Mouse (Mus musculus) midbrain, embryonic 12.5 days (tissue): Measurements from ENCODE around the gene D130043K22Rik. TPM values are rescaled to one million over a fixed set of nuclear protein-coding genes. Genes with fewer than 3 reads are reported as not detected.

Experiments used
- ATAC-seq: fragments of 200-750 bp; cut with Nextera tagmentation; 2 replicates; pipeline ENCODE4 v1.8.0; 2017; ENCODE audit warnings: low read depth, moderate TSS enrichment, moderate library complexity; ENCODE audit not compliant: low FRiP score
- H3K27ac ChIP-seq: fragments of 300-500 bp; sonication (generic); replicated peaks from 2 replicates; pipeline ENCODE4 v1.5.1; 2016; ENCODE audit warnings: mild to moderate bottlenecking
- H3K27me3 ChIP-seq: fragments of 300-500 bp; sonication (generic); 2 replicates; pipeline ENCODE4 v1.6.1; 2016; ENCODE audit warnings: mild to moderate bottlenecking
- H3K36me3 ChIP-seq: fragments of 300-500 bp; sonication (generic); 2 replicates; pipeline ENCODE4 v1.6.1; 2016
- H3K4me1 ChIP-seq: fragments of 300-500 bp; sonication (generic); 2 replicates; pipeline ENCODE4 v1.6.1; 2016
- H3K4me2 ChIP-seq: fragments of 300-500 bp; sonication (generic); replicated peaks from 2 replicates; pipeline ENCODE4 v1.6.1; 2016; ENCODE audit warnings: mild to moderate bottlenecking, moderate library complexity
- H3K4me3 ChIP-seq: fragments of 300-500 bp; sonication (generic); 2 replicates; pipeline ENCODE4 v1.5.1; 2016; ENCODE audit warnings: mild to moderate bottlenecking
- H3K9ac ChIP-seq: fragments of 300-500 bp; sonication (generic); replicated peaks from 2 replicates; pipeline ENCODE4 v1.6.1; 2016; ENCODE audit warnings: mild to moderate bottlenecking, moderate library complexity
- H3K9me3 ChIP-seq: fragments of 300-500 bp; sonication (generic); 2 replicates; pipeline ENCODE4 v1.6.1; 2016; ENCODE audit warnings: mild to moderate bottlenecking
- WGBS: fragments of 180-500 bp; shearing (Covaris S2); methylation state at CpG from one replicate; pipeline ENCODE4 v1.1.7; 2016; 5-methylcytosine and 5-hydroxymethylcytosine counted together
- polyA plus RNA-seq: library from polyadenylated mRNA; unstranded; fragments of >200 nt; fragmentation: Nextera tagmentation; extraction: Ambion mirVana; gene quantifications from 2 replicates; pipeline ENCODE4 v1.2.1, GENCODE M21; 2016

Gene D130043K22Rik
- polyA plus RNA-seq, 1 experiment from 2014 or later, result 1.8 TPM

GRCm38 (mm10) chr13:24839831-24840230 is 5.1 kb upstream of the D130043K22Rik start:
- Histone ChIP-seq H3K9me3 (no peaks in the 10 kb centered on the region), H3K4me1 (peaks cover 5% of the 10 kb centered on the region), H3K36me3 (peaks cover 14% of the 10 kb centered on the region; the same call in 1 of the 2 replicates), H3K27me3 (no peaks in the 10 kb centered on the region), H3K9ac (no peak overlapping the region), H3K4me3 (no peak overlapping the region), H3K27ac (no peak overlapping the region), H3K4me2 (no peak overlapping the region)
- ATAC-seq, result no peak
- 79% methylated on average over 3 of the region's 3 CpGs for WGBS

DNA sequence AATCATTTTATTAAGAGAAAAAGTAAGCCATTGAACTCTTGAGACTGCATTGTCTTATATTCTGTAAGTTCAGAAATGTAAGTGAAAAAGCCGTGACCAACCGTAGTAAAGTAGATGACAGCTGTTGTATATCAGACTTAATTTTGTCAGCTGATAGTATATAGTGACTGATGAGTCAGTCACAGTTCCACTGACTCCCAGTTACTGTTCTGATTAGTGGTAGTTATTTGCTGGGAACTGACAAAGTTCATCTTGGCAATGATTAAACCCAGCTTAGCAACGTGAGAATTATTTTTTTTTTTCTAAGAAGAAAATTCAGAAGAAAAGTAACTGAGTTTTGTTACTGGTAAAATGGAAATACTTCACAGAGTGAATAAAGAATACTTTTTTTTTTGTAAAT is 3.2 kb upstream of the D130043K22Rik start:
- Histone ChIP-seq H3K4me2 (no peak overlapping the region), H3K4me3 (no peak overlapping the region), H3K9ac (no peak overlapping the region), H3K9me3 (no peaks in the 10 kb centered on the region), H3K27me3 (no peaks in the 10 kb centered on the region), H3K36me3 (peaks cover 14% of the 10 kb centered on the region; the same call in 1 of the 2 replicates), H3K4me1 (peaks cover 12% of the 10 kb centered on the region), H3K27ac (no peak overlapping the region)
- 94% methylated on average over 3 of the region's 3 CpGs for WGBS
- ATAC-seq, result no peak

- H3K4me2 ChIP-seq, result no peak overlapping the region
- ATAC-seq, result no peak
- H3K9ac ChIP-seq, result no peak overlapping the region
- no peak overlapping the region for H3K27ac ChIP-seq
- H3K4me1 ChIP-seq, result peaks cover 12% of the 10 kb centered on the region
- WGBS, result 87% methylated on average over 4 of the region's 4 CpGs
- H3K27me3 ChIP-seq, result no peaks in the 10 kb centered on the region; the same call in 1 of the 2 replicates
- H3K9me3 ChIP-seq, result no peaks in the 10 kb centered on the region
- no peaks in the 10 kb centered on the region for H3K36me3 ChIP-seq
- no peak overlapping the region for H3K4me3 ChIP-seq
Observed at GRCm38 (mm10) chr13:24849318-24849717, 4.4 kb downstream of the D130043K22Rik start.

DNA sequence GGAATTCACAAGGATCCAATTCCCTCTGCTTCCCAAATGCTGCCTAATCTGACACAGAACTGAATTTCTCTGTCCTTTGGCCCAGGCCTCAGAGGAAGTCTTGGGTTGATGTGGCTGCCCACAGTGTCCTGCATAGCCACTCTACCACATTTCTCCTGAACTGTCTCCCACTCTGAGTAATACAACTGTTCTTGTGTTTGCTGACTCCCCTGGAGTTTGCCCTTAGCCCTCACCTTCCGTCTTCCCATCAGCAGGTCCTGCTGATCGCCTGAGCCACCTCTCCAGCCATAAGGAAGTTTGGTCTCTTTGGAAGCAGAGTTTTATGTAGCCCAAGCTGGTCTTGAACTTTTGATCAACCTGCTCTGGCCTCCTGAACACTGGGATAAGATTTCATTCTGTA is 7.1 kb downstream of the D130043K22Rik start:
- no peaks in the 10 kb centered on the region; the same call in 1 of the 2 replicates for H3K27me3 ChIP-seq
- ATAC-seq, result no peak
- no peaks in the 10 kb centered on the region for H3K4me1 ChIP-seq
- WGBS, result 85% methylated on average over 2 of the region's 2 CpGs
- H3K9me3 ChIP-seq, result no peaks in the 10 kb centered on the region
- no peak overlapping the region for H3K4me2 ChIP-seq
- H3K36me3 ChIP-seq, result no peaks in the 10 kb centered on the region
- H3K27ac ChIP-seq, result no peak overlapping the region
- no peak overlapping the region for H3K4me3 ChIP-seq
- H3K9ac ChIP-seq, result no peak overlapping the region

DNA sequence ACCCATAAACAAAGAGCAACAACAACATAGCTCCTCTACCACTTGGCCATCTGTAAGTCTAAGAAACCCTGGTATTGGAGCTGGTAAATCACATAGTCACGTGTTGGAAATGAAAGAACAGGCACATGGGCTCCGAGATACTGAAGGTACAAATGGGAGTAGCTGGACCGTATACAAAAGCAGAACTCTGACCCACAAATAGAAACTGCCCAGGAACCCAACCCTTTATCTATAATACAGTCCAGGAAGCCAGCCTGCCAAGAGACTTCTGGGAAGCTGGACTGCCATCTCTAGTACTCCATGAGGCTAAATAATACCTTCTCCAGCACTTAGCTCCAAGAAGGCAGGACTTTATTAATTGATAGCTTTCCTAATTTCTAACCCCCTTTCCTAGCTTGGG is 7.6 kb downstream of the D130043K22Rik start:
- Histone ChIP-seq H3K4me1 (no peaks in the 10 kb centered on the region), H3K9ac (no peak overlapping the region), H3K36me3 (no peaks in the 10 kb centered on the region), H3K27ac (no peak overlapping the region), H3K9me3 (no peaks in the 10 kb centered on the region), H3K4me2 (no peak overlapping the region), H3K4me3 (no peak overlapping the region), H3K27me3 (no peaks in the 10 kb centered on the region; the same call in 1 of the 2 replicates)
- no peak for ATAC-seq
- 84% methylated on average over 3 of the region's 3 CpGs for WGBS

- Histone ChIP-seq H3K4me2 (no peak overlapping the region), H3K9ac (no peak overlapping the region), H3K9me3 (no peaks in the 10 kb centered on the region), H3K36me3 (no peaks in the 10 kb centered on the region), H3K4me3 (no peak overlapping the region), H3K27ac (no peak overlapping the region), H3K4me1 (0 out of 2 replicates have a peak, but pooled peaks cover 3% of the 10 kb centered on the region), H3K27me3 (no peaks in the 10 kb centered on the region)
- no peak for ATAC-seq
Observed at GRCm38 (mm10) chr13:24859115-24859514, 14.2 kb downstream of the D130043K22Rik start.

DNA sequence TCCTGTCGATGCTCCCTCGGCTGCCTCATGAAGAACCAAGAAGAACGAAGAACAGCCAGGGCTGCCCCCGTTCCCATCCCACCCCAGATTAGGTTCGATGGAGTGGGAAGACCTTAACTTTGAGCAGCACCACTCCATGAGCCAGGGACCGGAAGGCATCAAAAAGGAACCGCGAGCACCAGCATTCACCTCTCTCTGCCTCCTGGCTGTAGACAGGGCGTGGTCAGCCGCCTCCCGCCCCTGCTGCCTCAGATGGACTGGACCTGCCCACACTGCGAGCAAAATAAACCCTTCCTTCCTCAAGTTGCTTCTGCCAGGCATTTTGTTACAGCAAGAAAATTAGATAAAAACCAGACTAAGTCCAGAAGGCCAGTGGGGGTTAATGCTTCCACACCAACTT is 16.1 kb downstream of the D130043K22Rik start:
- Histone ChIP-seq H3K4me3 (no peak overlapping the region), H3K4me2 (no peak overlapping the region), H3K9me3 (no peaks in the 10 kb centered on the region), H3K4me1 (0 out of 2 replicates have a peak, but pooled peaks cover 3% of the 10 kb centered on the region), H3K27ac (no peak overlapping the region), H3K9ac (no peak overlapping the region), H3K27me3 (no peaks in the 10 kb centered on the region), H3K36me3 (no peaks in the 10 kb centered on the region)
- ATAC-seq, result no peak
- 85% methylated on average over 12 of the region's 12 CpGs for WGBS

- Histone ChIP-seq H3K9me3 (no peaks in the 10 kb centered on the region), H3K4me3 (no peak overlapping the region), H3K9ac (no peak overlapping the region), H3K4me2 (no peak overlapping the region), H3K27me3 (no peaks in the 10 kb centered on the region), H3K27ac (no peak overlapping the region), H3K4me1 (0 out of 2 replicates have a peak, but pooled peaks cover 3% of the 10 kb centered on the region), H3K36me3 (no peaks in the 10 kb centered on the region)
- ATAC-seq, result no peak
- WGBS, result 88% methylated on average over 7 of the region's 7 CpGs
Observed at GRCm38 (mm10) chr13:24862021-24862420, 17.1 kb downstream of the D130043K22Rik start.

- H3K4me2 ChIP-seq, result no peak overlapping the region
- no peak overlapping the region for H3K9ac ChIP-seq
- no peak overlapping the region for H3K4me3 ChIP-seq
- no peak for ATAC-seq
- no peaks in the 10 kb centered on the region for H3K36me3 ChIP-seq
- no peaks in the 10 kb centered on the region for H3K27me3 ChIP-seq
- 62% methylated on average over 7 of the region's 7 CpGs for WGBS
- H3K4me1 ChIP-seq, result 0 out of 2 replicates have a peak, but pooled peaks cover 3% of the 10 kb centered on the region
- no peaks in the 10 kb centered on the region for H3K9me3 ChIP-seq
- no peak overlapping the region for H3K27ac ChIP-seq
Observed at GRCm38 (mm10) chr13:24862520-24862919, 17.6 kb downstream of the D130043K22Rik start.

DNA sequence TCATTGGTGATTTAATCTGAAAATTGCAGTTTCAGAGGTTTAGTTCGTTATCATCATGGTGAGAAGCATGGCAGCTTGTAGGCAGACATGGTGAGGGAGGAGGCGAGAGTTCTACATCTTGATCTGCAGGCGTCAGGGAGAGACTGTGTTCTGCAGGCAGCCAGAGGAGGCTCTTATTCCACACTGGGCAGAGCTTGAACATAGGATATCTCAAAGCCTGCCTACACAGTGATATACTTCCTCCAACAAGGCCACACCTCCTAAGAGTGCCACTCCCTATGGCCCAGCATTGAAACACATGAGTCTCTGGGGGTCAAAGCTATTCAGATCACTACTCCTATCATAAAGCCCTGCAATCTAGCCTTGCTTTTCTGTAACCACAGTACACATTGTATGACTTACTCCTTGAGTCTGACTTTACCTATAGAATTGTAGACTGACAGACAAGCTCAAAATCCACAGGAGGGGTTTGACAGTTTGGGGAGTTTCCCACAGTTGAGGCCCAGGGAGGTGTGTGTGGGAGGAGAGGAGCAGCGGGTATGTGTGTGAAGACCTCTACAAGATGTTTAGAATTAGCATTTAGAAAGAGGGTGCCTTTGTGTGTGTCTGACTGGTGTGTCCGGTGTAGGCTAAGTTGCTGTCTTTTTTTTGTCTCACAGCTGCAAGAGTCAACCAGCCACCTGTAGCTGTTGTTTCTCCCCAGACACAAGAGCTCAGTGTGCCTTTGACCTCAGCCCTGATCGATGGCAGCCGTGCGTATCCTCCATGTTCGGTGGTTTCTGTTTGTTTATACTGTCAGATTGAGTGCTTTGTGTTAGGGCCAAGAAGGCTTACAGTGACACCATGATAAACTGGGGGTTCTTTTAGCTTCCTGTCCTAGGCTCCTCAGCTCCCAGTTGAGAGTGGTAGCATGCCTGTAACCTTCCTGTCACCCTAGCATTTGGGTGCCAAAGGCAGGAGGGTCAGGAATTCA is 21.8 kb downstream of the D130043K22Rik start:
- H3K27me3 ChIP-seq, result no peaks in the 10 kb centered on the region
- no peak overlapping the region for H3K4me2 ChIP-seq
- 0 out of 2 replicates have a peak, but pooled peaks cover 3% of the 10 kb centered on the region for H3K4me1 ChIP-seq
- no peaks in the 10 kb centered on the region for H3K36me3 ChIP-seq
- 71% methylated on average over 9 of the region's 9 CpGs for WGBS
- H3K27ac ChIP-seq, result no peak overlapping the region
- H3K9ac ChIP-seq, result no peak overlapping the region
- H3K9me3 ChIP-seq, result no peaks in the 10 kb centered on the region
- no peak for ATAC-seq
- no peak overlapping the region for H3K4me3 ChIP-seq

GRCm38 (mm10) chr13:24867789-24868188 is 22.9 kb downstream of the D130043K22Rik start:
- Histone ChIP-seq H3K27me3 (no peaks in the 10 kb centered on the region), H3K4me3 (no peak overlapping the region), H3K4me2 (no peak overlapping the region), H3K27ac (no peak overlapping the region), H3K9me3 (no peaks in the 10 kb centered on the region), H3K4me1 (no peaks in the 10 kb centered on the region), H3K9ac (no peak overlapping the region), H3K36me3 (no peaks in the 10 kb centered on the region)
- ATAC-seq, result no peak
- WGBS, result 91% methylated on average over 10 of the region's 10 CpGs

DNA sequence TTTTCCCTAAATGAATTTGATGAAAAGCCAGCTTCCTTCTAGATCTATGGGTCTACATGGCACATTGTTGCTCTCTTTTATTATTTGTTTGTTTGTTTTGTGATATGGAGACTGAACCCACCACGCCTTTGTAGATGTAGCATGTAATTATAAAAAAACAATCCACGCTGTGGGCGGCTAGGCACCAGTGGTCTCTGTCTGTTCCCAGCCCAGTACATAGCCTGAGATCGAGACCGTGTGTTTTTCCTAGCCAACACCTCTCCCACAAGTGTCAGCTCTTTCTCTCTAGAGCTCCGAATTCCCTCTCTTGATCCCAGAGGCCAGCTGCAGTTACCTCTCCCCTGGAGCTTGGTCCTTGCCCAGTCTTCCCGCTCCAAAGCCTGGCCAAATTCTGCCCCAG is 23.3 kb downstream of the D130043K22Rik start:
- Histone ChIP-seq H3K4me2 (no peak overlapping the region), H3K9me3 (no peaks in the 10 kb centered on the region), H3K4me1 (no peaks in the 10 kb centered on the region), H3K27me3 (no peaks in the 10 kb centered on the region), H3K27ac (no peak overlapping the region), H3K36me3 (no peaks in the 10 kb centered on the region), H3K9ac (no peak overlapping the region), H3K4me3 (no peak overlapping the region)
- WGBS, result 91% methylated on average over 7 of the region's 7 CpGs
- ATAC-seq, result no peak
